Mouse (Mus musculus) B cell, adult 62 days (primary cell): Measurements from ENCODE around the gene Zbed5. TPM values are rescaled to one million over a fixed set of nuclear protein-coding genes. Genes with fewer than 3 reads are reported as not detected.

ENCODE experiments used
- total RNA-seq: library from RNA; stranded (reverse); gene quantifications from 4 replicates; pipeline ENCODE4 v1.2.4, GENCODE M21; 2023

Gene Zbed5
- 0.91 to 2.2 TPM (median 1.5 TPM) in 4 replicates for total RNA-seq

GRCm38 (mm10) chr5:129895198-129896088 is at the start of gene Zbed5:
Gene Zbed5 (plus strand): TSS chr5:129895723.

GRCm38 (mm10) chr5:129846752-129847557 is 48.6 kb upstream of the Zbed5 start, which contains the start of gene Sumf2:
Gene Sumf2 (plus strand): TSS chr5:129846986.

GRCm38 (mm10) chr5:129886911-129887636 is 8.4 kb upstream of the Zbed5 start, which contains the start of gene Chchd2:
Gene Chchd2 (minus strand): TSS chr5:129887470.

GRCm38 (mm10) chr5:129898449-129898848 is 2.9 kb downstream of the Zbed5 start, which contains the start of gene Phkg1:
Gene Phkg1 (minus strand): TSS chr5:129898549.

GRCm38 (mm10) chr5:129908242-129908965 is 12.9 kb downstream of the Zbed5 start, which contains the start of gene Nupr1l:
Gene Nupr1l (plus strand): TSS chr5:129908540.

GRCm38 (mm10) chr5:129941495-129942045 is 46.0 kb downstream of the Zbed5 start, which contains the start of gene Vkorc1l1:
Gene Vkorc1l1 (plus strand): TSS chr5:129941970.

Other genes with a start within 250 kb of the Zbed5 start
- gene Zfp11, start 225.6 kb upstream of the Zbed5 start, total RNA-seq = 1.3 to 1.6 TPM (median 1.5 TPM) in 4 replicates
- gene Sept14, start 187.2 kb upstream of the Zbed5 start, total RNA-seq = not detected in 4 replicates
- gene Mrps17, start 180.2 kb upstream of the Zbed5 start, total RNA-seq = 38.5 to 53.4 TPM (median 43.5 TPM) in 4 replicates
- 29.7 to 39.7 TPM (median 34.7 TPM) in 4 replicates for gene Nipsnap2, start 170.7 kb upstream of the Zbed5 start, total RNA-seq
- 11.4 to 15.4 TPM (median 11.7 TPM) in 4 replicates for gene Psph, start 108.3 kb upstream of the Zbed5 start, total RNA-seq
- 10.2 to 20.7 TPM (median 13.7 TPM) in 4 replicates for gene Sumf2, start 48.7 kb upstream of the Zbed5 start, total RNA-seq
- gene Chchd2, start 8.3 kb upstream of the Zbed5 start, total RNA-seq = 137 to 164 TPM (median 155 TPM) in 4 replicates
- gene Phkg1, start 2.8 kb downstream of the Zbed5 start, total RNA-seq = 0.33 to 1.2 TPM (median 0.77 TPM) in 4 replicates
- 0.60 to 4.2 TPM (median 2.5 TPM) in 4 replicates for gene Nupr1l, start 12.8 kb downstream of the Zbed5 start, total RNA-seq
- gene Vkorc1l1, start 46.2 kb downstream of the Zbed5 start, total RNA-seq = 10.5 to 12.7 TPM (median 12.3 TPM) in 4 replicates
- gene Gusb, start 107.3 kb downstream of the Zbed5 start, total RNA-seq = 27.6 to 32.9 TPM (median 30.2 TPM) in 4 replicates
- gene Asl, start 133.5 kb downstream of the Zbed5 start, total RNA-seq = 15.4 to 20.7 TPM (median 16.7 TPM) in 4 replicates
- gene Crcp, start 133.6 kb downstream of the Zbed5 start, total RNA-seq = 23.7 to 27.2 TPM (median 26.9 TPM) in 4 replicates
- gene Tpst1, start 177.6 kb downstream of the Zbed5 start, total RNA-seq = 33.8 to 42.7 TPM (median 39.5 TPM) in 4 replicates
- gene Kctd7, start 249.1 kb downstream of the Zbed5 start, total RNA-seq = 2.6 to 3.7 TPM (median 3.3 TPM) in 4 replicates